Mouse (Mus musculus) WW6 (cell line): ENCODE data around the gene Spem1.

Source experiments
- DNase-seq: peaks from one replicate; pipeline ENCODE4 v3.0.0-alpha.2; 2013; ENCODE audit warnings: low read depth, low spot score

Spem1 gene

DNA sequence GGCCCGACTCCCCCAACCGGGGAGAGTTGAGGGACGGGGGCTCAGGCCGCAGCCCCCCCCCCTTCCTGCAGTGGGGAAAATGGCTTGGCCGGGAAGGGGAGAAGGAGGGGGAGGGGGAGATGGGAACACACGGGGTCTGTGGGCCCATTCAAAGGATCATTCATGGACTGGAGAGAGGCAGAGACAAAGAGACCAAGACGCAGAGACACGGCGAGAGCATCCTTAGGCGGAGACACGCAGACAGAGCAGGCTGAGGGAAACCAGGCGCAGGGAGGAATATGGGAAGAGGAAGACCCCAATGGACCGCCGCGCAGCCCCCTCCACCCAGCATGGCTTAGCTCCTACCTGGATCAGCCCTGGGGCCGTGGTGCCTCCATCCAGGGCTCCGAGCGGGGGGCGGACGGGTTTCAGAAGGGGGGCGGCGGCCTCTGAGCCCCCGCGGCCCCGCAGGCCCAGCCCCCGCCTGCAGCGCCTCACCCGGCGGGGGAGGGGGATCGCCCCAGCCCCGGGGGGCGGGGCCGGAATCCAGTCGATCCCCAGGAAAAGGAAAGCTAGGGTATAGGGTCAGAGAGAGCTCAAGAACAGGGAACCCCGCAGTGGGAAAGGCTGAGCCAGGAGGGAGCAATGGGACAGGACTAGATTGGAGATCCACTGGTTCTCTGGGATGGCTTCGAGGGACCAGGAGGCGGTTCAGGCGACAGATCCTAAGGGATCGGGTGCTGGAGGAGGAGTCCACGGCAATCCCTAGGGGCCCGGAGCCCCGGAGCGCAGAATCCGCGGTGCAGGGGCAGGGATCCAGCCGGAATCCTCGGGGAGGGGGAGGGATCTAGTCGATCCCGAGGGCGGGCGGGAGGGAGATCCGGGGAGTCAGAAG is 15.0 kb upstream of the Spem1 start:
- DNase-seq: no peak

DNA sequence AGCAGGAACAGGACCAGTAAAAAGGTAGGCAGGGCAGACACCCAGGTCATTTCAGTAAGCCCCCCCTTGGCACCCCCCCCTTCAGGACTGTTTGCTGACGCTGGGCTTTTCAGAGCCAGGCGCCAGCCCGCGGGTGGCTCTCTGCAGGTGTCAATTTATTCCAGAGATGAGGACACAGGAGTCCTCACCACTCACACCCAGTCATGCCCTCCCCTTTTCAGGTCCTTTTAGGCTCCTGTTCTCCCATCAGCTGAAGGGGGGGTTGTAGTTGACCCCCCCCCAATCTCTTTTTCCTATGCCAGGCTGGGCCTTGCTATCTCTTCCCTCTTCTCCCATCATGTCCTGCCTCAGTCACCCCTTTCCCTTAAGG is 14.0 kb upstream of the Spem1 start:
- DNase-seq: no peak

DNA sequence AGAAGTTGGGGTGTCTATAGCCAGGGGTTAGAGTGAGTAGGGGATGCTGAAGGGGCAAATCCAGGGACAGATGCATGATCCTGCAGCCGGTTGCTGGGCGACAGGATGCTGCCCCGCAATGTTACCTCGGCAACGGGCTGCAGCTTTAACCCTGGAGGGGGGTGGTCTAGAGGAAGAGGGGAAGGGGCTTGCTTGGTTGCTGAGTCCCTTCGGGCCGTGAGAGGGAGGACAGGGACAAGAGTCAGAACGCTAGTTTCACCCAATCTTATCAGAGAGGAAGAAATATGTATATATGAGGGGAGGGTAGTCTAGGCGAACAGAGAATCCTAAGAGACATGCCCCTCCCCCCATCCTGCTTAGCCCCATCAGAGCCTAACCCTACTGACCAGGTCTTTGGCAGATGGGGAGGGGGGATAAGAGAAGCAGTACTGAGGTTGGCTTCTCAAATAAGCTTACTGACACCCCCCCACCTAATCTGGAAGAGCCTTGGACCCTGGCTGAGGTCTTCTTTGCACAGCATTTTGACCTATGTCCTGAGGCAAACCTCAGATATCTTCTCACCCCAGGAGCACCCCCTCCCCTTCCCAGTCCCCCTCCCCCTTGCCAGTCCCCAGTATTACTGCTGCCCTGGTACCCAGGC is 13.5 kb upstream of the Spem1 start:
- DNase-seq: no peak

DNA sequence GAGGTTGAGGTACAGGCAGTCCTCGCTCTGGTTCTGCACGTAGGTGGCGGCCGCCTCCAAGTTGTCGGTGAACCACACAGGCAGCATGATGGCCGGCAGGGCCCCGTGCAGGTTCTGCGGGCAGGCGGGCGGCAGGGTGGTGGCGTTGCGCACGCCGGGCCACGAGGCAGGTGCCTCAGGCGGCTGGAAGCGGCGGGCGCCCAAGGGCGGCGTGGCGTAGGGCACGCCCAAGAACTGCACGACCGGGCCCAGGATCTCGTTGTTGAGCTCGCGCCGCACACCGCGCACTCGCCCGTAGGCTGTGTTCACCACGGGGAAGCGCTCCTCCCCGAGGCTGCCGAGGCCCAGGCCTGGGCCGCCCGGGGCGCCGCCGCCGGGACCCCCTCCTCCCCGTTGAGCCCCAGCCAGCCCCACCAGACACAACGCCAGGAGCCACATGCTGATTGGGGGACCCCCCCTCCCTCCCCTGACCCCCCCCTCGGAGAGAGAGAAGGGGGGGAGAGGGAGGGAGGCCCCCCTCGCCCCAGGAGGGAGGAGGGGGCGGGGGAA is 12.1 kb upstream of the Spem1 start:
- DNase-seq: no peak

DNA sequence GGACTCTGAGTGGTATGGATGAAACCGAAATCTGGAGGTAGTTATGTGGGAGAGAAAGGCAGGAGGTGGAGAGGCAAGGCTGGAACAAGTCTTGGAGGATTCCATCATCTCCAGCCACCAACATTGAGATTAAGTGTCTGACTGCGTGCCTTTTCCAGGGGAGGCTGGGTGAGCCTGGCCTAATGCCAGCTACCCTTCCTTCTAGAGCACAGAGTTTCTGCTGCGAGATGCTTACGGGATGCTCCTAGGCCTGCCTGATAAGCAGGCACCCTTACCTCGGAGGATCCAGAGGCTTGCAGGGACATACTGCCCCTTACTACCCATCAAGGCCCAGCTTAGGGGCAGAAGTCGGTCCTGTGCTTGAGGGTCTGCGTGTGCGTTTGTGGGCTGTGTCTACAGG is 11.6 kb upstream of the Spem1 start:
- DNase-seq: no peak

DNA sequence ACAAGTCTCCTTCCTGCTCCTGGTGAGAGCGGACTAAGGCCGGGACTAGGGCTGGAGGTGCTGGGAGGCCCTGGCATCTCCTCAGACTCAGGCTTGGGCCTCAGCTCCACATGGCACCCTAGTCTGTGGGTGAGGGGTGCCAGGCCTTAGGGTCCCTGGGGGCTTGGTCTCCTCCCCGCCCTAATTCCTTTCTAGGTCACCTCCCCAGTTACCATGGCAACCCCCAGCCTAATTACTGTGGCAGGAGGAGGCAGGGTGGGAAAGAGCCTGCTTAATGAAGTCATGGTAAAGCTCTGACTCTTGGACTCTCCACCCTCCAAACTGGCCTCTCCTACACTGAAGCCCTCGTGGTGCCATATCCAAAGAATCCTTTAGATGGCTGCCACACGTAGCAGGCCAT is 6.9 kb upstream of the Spem1 start:
- no peak for DNase-seq

DNA sequence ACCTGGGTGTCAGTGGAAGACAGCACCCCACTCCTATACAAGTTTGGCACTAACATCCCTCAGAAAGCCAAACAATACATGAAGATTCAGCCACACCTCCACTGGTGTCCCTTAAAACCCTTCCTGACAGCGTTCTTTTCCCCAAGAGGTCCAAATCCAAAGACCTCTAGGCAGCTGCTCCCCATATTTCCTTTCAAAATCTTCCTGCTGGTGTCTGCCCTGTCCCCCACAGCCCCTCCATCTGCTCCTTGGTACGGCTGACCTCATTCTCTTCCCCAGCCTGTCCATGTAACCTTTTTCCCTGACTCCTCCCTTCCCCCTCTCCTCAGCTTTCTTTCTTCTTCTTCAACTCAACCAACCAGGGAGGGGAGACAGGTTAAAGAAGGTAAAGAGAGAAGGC is 1.5 kb upstream of the Spem1 start:
- DNase-seq: no peak

DNA sequence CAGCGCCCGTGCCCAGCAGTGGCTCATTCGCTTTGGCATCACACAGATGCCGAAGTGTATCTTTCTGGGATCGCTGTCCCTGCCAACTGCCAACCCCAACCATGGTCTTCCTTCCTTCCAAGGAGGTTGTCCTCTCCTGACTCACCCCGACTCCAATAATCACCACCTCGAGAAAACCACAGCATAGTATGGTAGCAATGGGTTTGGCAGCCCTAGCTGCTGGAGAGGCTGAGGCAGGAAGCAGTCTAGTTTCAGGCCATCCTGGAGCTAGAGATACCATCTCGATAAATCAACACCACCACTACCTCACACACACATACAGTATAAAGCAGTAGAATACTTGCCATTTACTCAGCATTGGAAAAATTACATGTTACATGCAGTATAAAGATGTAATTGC is 3.1 kb downstream of the Spem1 start:
- no peak for DNase-seq

DNA sequence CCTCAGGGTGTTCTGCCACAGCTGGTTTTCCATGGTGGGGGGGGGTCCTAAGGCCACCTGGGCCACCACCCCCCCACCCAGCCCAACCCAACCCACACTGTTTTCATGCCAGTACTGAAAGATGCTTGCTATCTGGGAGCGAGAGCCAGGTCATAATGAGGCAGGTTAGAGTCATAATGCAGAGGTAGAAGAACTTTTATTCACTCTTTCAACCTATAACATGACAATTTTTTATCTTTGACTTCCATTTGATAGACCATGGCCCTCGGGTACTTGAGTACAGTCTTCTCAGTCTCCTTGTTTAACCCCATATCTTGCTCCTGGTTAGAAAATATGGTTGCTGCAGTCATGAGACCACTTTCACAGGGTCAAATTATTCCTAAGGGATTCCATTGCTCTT is 3.6 kb downstream of the Spem1 start, which contains the start of gene Spem2:
TSS of gene Spem2 (minus strand) at position 101 of the 400 bp plus-strand sequence.
- DNase-seq: no peak

DNA sequence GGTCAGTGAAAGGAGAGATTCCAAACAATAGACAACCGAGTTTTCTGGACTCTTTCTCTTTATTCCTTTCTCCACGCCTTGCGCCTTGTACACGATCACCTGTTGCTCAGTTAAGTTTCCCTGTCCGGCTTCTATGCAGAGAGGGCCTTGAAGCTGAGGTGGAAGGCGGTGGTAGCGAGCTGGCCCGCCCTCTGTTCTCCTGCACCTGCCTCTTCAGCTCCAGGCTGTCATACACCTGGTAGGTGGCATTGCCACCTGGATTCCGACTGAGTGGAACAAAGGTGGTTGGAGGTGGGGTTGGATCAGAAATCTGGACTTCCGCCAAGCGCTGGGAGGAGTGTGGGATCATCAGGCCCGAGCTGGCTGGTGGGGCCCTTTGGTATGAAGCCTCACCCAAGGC is 5.5 kb downstream of the Spem1 start:
- DNase-seq: no peak

DNA sequence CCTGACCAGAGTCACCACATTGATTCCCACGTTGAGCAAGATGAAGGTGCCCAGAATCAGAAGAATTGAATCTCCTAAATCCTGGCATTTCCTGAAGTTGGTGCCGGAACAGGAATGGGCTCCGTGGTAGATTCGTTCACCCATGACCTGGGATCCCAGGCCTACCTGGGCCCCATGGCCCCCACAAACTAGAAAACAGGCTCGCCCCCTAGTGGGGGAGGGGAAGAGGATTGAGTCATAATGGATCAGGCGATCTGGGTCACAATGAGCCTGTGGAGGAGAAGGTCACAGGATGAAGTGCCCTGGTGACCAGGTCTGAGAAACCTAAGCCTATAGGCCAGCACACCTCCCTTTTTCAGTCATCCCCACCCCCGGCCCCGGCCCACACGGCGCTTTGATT is 6.8 kb downstream of the Spem1 start, which contains the start of gene Gm39566:
TSS of gene Gm39566 (minus strand) at position 144 of the 400 bp plus-strand sequence.
- no peak for DNase-seq

DNA sequence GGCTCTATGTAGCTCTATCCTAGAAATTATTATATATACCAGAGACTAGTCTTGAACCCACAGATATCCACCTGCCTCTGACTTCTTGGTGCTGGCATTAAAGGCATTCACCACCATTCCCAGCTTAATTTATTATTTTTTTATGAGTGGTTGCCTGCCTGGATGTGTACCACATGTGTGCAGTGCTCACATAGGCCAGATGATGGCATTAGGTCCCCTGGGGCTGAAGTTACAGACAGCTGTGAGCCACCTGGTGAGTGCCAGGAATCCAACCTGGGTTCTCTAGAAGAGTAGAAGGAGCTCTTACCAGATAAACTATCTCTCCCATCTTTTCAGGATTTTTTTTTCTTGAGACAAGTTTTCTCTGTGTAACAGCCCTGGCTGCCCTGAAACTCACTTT is 11.7 kb downstream of the Spem1 start:
- no peak for DNase-seq

DNA sequence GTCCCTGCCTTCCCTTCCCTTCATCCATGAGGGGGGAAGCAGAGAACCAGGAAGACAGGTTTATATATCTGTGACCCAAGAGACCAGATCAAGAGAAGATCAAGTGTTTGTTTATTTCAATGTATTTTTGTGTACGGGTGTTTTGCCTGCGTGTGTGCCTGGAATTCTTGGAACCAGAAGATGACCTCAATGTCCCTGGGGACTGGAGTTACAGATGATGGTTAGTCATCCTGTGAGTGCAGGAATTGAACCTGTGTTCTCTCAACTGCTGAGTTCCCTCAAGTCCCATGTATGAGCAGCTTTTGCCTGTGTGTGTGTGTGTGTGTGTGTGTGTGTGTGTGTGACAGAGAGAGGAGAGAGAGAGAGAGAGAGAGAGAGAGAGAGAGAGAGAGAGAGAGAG is 14.3 kb downstream of the Spem1 start:
- DNase-seq: no peak

DNA sequence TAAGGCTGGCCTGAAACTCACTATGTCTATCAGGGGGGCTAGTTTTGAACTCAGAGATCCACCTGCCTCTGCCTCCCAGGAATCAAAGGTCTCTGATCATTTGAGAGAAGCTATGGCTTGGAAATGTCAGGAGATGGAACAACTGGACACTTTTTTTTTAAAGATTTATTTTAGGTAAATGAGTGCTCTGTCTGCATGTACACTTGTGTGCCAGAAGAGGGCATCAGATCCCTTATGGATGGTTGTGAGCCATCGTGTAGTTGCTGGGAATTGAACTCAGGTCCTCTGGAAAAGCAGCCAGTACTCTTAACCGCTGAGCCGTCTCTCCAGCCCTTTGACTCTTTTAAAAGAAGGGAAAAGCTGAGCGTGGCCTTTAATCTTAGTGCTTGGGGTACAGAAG is 15.6 kb downstream of the Spem1 start:
- no peak for DNase-seq

DNA sequence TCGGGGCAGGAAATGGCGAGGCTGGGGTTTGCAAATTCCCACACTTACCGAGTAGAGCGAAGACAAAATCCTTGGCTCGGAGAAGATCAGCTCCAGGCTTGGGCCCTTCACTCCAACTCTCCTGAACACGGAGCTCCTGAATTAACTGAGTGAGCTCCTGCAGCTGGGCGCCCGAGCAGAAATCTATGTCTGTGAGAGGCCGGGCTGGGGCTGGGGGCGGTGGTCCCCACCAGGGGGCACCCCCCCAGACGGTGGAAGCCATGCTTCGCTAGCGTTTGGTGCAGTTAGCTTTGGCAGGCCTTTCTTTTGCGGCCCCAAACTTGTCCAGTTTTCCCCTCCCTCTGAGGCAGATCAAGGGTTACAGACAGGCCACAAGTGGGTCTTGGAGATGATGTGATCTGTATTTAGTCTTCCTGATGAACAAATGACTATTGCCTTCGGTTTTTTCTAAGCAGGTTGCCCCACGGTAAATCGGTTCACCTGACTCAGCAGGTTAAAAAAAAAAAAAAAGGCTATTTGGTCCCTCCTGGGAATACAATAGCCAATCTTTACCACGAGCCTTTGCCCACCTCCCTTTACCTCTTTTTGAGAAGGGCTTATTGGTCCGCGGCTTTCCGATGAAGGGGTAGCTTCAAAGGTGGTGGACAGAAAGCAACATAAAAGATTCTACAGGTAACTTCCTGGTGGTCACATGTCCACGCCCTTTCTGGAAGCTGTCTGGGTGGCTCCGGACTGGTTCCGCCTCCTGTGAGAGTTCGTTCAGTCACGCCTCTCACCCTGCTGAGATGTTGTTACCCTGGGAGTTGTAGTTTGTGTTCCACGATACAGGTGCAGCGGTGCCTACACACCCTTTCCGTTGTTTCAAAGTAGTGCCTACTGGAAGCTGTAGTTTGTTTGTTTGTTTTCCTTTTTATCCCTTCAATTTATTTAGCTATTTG is 16.7 kb downstream of the Spem1 start, which contains the start of gene Tmem102:
TSS of gene Tmem102 (minus strand) at position 653 of the 938 bp plus-strand sequence.
- no peak for DNase-seq

DNA sequence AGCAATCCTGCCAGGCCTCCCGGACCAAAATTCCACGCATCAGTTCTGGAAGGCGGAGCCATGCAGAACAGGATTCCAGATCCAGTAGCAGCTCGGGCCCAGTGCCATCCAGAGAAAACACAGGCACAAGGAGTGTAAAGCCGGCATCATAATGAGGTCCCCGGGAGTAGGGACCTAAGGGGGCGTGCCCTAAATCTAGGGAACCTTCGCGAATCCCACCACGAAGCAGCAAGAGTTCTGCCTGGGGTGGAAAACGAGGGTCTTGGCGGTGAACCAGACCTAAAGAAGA is 17.4 kb downstream of the Spem1 start:
- DNase-seq: no peak

DNA sequence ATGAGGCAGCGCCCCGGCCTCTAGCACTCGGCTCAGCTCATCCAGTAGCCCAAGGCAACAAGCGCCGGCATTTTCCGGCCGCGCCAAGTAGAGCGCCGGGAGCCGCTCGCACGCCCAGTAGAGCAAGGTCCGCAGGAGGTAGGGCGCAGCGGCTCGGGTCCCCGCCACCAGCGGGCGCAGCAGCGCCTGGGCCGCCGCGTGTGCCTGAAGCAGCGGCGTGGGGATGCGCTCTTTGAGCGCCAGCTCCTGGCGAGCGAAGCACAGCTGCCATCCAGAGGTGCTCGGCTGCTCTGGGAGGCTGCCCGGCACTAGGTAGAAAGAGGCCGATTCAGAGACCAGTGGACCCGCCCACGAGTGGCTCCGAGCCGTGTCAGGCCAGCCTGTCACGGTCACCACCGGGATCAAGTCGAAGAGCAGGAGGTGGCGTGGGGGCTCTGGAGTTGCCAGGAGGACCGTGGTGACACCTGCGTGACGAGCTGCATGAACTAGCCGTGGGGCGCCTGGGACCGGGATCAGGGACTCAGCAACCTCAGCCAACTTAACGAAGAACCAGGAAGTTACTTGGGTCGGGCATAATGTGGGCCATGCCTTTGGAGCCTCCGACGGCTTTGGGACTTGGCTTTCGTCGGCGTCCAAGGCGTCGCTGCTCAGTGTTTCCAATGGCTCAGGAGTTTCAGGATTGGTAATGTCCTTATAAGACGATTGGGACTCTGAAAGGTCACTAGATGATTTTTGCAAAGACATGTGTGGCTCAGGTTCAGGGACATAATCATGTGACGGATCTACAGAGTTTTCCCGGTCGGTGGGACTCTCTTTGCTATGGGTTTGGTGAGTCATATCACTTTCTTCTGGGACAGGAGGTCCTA is 18.0 kb downstream of the Spem1 start:
- no peak for DNase-seq

DNA sequence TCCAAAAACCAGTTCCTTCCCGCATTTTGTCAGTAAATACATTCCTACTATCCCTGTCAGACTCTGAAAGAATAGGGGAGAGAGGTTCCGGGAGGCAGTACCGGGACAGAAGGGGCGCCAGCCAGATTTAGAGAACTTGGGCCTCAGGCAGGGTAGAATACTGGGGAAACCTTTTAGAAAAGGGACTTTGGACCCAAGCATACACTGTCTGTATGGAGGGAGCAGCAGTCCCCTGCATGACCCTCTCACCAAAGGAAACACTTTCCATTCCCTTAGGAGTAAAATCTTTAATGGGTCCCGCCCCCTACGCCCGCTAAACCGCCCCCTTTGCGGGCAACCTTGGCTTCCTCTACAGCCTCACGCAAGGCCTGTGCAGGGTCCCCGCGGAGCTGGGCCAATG is 18.7 kb downstream of the Spem1 start:
- DNase-seq: no peak

DNA sequence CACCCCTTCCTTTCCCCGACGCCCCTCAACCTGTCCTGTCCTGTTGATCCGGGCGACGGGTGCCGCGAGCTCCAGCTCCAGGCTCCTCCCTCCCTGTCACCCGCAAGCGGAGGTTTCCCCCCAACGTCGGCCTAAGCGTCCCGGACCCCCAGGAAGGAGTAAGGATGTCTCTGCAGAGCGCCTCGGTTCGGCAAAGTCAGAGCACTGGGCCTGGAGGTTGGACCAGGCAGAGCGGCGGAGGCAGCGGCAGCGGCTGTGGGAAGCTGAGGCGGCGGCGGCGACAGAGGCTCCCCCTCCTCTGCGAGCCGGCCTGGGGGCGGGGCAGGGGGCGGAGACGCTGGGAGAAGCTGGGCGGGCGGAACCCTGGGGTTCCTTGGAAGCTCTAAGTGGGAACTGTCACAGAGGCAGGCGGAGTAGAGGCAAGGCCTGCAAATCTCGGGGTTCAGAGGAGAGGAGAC is 19.3 kb downstream of the Spem1 start:
- no peak for DNase-seq

DNA sequence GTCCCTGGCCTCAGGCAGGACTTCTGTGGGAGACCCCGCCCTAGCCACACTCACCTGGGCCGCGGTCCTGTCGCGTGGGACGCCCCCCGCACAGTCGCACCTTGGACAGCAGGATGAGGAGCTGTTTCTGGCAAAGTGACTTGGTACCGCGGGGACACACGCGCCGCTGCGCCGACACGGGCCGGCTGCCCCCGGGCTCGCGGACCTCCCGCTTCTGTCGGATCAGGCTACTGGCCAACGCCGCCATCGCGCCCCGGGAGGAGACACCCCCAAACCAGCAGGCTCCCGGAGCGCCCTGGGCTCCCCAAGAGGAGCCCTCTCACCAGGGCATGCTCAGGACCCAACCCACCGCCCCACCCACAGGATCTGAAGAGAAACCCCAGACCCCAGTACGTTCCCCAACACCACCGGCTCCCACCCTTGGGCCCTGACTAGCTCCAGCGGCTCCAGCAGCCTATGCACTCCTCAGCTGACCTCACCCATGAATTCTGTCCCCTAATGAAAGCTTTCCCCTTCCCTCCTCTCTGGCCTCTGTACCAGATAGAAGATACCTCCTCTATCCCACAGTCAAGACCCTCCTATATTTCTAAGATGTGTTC is 20.5 kb downstream of the Spem1 start, which contains the start of gene Fgf11:
TSS of gene Fgf11 (minus strand) at position 479 of the 599 bp plus-strand sequence.
- DNase-seq: no peak
